ENCODE assay signal across 22 mouse cellular contexts in genomic region chr9:27518031-27518430, GRCm38 (mm10).
DNase-seq lines count a peak whose midpoint lies in the region; ATAC-seq and TF ChIP-seq lines count a peak whose summit lies in the region.
"Had no signal": no experiment of that assay in that cellular context is flagged by ENCODE, and none has a peak within 500 bp of the region (broad histone marks: within the 10 kb centered on the region; RNA-seq: fewer than 3 reads in every experiment).

No protein-coding gene starts in this region.

- peak overlapping the region; percentile 40; the same call in 1 of the 2 replicates for H3K27ac ChIP-seq in forebrain, postnatal 0 days (ENCODE audit: low read depth, low read length)
- no peak overlapping the region for H3K27ac ChIP-seq in forebrain, embryonic 12.5 days
- no peak overlapping the region for H3K27ac ChIP-seq in midbrain, embryonic 14.5 days (replicated peaks; ENCODE audit: low read depth, low read length)
- no peak overlapping the region for H3K27ac ChIP-seq in midbrain, embryonic 15.5 days
- peak overlapping the region; percentile 54; the same call in 1 of the 2 replicates for H3K27ac ChIP-seq in cortical plate, adult 2 months (ENCODE audit: insufficient read depth, low read length)
- H3K27ac ChIP-seq: embryonic facial prominence, embryonic 15.5 days; heart, adult 2 months; heart, embryonic 15.5 days; hindbrain, embryonic 10.5 days; hindbrain, embryonic 14.5 days; intestine, embryonic 15.5 days had no signal

- no peaks in the 10 kb centered on the region for H3K4me1 ChIP-seq in forebrain, postnatal 0 days (ENCODE audit: insufficient read depth)
- no peaks in the 10 kb centered on the region; the same call in 1 of the 2 replicates for H3K4me1 ChIP-seq in forebrain, embryonic 12.5 days
- no peaks in the 10 kb centered on the region for H3K4me1 ChIP-seq in midbrain, embryonic 14.5 days (ENCODE audit: control insufficient read depth, insufficient read depth, low read length)
- 0 out of 2 replicates have a peak, but pooled peaks cover 2% of the 10 kb centered on the region for H3K4me1 ChIP-seq in midbrain, embryonic 15.5 days
- H3K4me1 ChIP-seq in cortical plate, adult 2 months (ENCODE audit: control insufficient read depth, insufficient read depth, low read length) = peaks cover 1% of the 10 kb centered on the region
- H3K4me1 ChIP-seq: embryonic facial prominence, embryonic 15.5 days; heart, embryonic 15.5 days; intestine, embryonic 15.5 days had no signal

- no peak overlapping the region for H3K9ac ChIP-seq in forebrain, postnatal 0 days
- no peak overlapping the region for H3K9ac ChIP-seq in forebrain, embryonic 12.5 days
- no peak overlapping the region for H3K9ac ChIP-seq in midbrain, embryonic 14.5 days (replicated peaks; ENCODE audit: low read length)
- H3K9ac ChIP-seq in midbrain, embryonic 15.5 days = no peak overlapping the region
- H3K9ac ChIP-seq: embryonic facial prominence, embryonic 15.5 days; heart, embryonic 15.5 days; hindbrain, embryonic 14.5 days; intestine, embryonic 15.5 days had no signal

- no peak for TF ChIP-seq POLR2A in cortical plate, adult 2 months (IDR thresholded peaks at IDR 0.05; ENCODE audit: extremely low read depth, insufficient read depth, low read length)

- no peaks in the 10 kb centered on the region for H3K36me3 ChIP-seq in forebrain, postnatal 0 days (ENCODE audit: insufficient read depth)
- no peaks in the 10 kb centered on the region for H3K36me3 ChIP-seq in forebrain, embryonic 12.5 days (replicated peaks)
- H3K36me3 ChIP-seq in midbrain, embryonic 14.5 days (ENCODE audit: control insufficient read depth, insufficient read depth, low read length) = no peaks in the 10 kb centered on the region
- H3K36me3 ChIP-seq in midbrain, embryonic 15.5 days (replicated peaks) = no peaks in the 10 kb centered on the region
- H3K36me3 ChIP-seq: embryonic facial prominence, embryonic 15.5 days; G1E; heart, embryonic 15.5 days; hindbrain, embryonic 10.5 days; intestine, embryonic 15.5 days had no signal

- WGBS in forebrain, postnatal 0 days = 28% methylated on average over 4 of the region's 4 CpGs
- 46% methylated on average over 4 of the region's 4 CpGs for WGBS in forebrain, embryonic 12.5 days
- 52% methylated on average over 4 of the region's 4 CpGs for WGBS in midbrain, embryonic 14.5 days
- WGBS in midbrain, embryonic 15.5 days = 56% methylated on average over 4 of the region's 4 CpGs

- H3K9me3 ChIP-seq in forebrain, postnatal 0 days (ENCODE audit: low read length) = no peaks in the 10 kb centered on the region
- no peaks in the 10 kb centered on the region for H3K9me3 ChIP-seq in forebrain, embryonic 12.5 days
- no peaks in the 10 kb centered on the region for H3K9me3 ChIP-seq in midbrain, embryonic 14.5 days (ENCODE audit: control insufficient read depth, low read length)
- no peaks in the 10 kb centered on the region for H3K9me3 ChIP-seq in midbrain, embryonic 15.5 days
- H3K9me3 ChIP-seq: embryonic facial prominence, embryonic 15.5 days; G1E; heart, embryonic 15.5 days; hindbrain, embryonic 10.5 days; intestine, embryonic 15.5 days had no signal

- no peaks in the 10 kb centered on the region for H3K27me3 ChIP-seq in forebrain, postnatal 0 days (ENCODE audit: insufficient read depth, low read length)
- no peaks in the 10 kb centered on the region for H3K27me3 ChIP-seq in forebrain, embryonic 12.5 days
- no peaks in the 10 kb centered on the region for H3K27me3 ChIP-seq in midbrain, embryonic 14.5 days (ENCODE audit: control insufficient read depth, insufficient read depth, low read length)
- H3K27me3 ChIP-seq in midbrain, embryonic 15.5 days (replicated peaks) = no peaks in the 10 kb centered on the region
- H3K27me3 ChIP-seq: embryonic facial prominence, embryonic 15.5 days; heart, embryonic 15.5 days; intestine, embryonic 15.5 days had no signal

- ATAC-seq in forebrain, postnatal 0 days = peak; percentile 73
- ATAC-seq in forebrain, embryonic 12.5 days (ENCODE audit: low FRiP score) = no peak
- no peak for ATAC-seq in midbrain, embryonic 14.5 days (ENCODE audit: low FRiP score, low TSS enrichment)
- no peak for ATAC-seq in midbrain, embryonic 15.5 days (replicated peaks)
- no peak for ATAC-seq in CD4-positive, CD25-positive, alpha-beta regulatory T cell, adult 4 months
- ATAC-seq: intestine, embryonic 15.5 days had no signal

- peak; percentile 69 for DNase-seq in forebrain, postnatal 0 days
- DNase-seq in midbrain, embryonic 14.5 days = peak; percentile 13
- DNase-seq: adrenal gland, postnatal 10 days; cerebellum, adult 2 months; cerebellum, postnatal 10 days; embryo, embryonic 11 days; gastrocnemius, postnatal 10 days; heart, adult 2 months; heart, postnatal 14 days; kidney, adult 18-20 months had no signal

- no peak for TF ChIP-seq CTCF in forebrain, postnatal 0 days (IDR thresholded peaks at IDR 0.05; ENCODE audit: low read depth)
- TF ChIP-seq CTCF in cortical plate, adult 2 months (IDR thresholded peaks at IDR 0.05; ENCODE audit: extremely low read depth, insufficient read depth, low read length) = no peak

- no peak overlapping the region for H3K4me2 ChIP-seq in forebrain, postnatal 0 days (ENCODE audit: low read depth)
- H3K4me2 ChIP-seq in forebrain, embryonic 12.5 days = no peak overlapping the region
- H3K4me2 ChIP-seq in midbrain, embryonic 14.5 days (ENCODE audit: low read length) = no peak overlapping the region
- H3K4me2 ChIP-seq in midbrain, embryonic 15.5 days = no peak overlapping the region
- H3K4me2 ChIP-seq: embryonic facial prominence, embryonic 15.5 days; heart, embryonic 11.5 days; heart, embryonic 15.5 days; hindbrain, embryonic 14.5 days; intestine, embryonic 15.5 days had no signal

- no peak overlapping the region for H3K4me3 ChIP-seq in forebrain, postnatal 0 days (ENCODE audit: low read depth, low read length)
- H3K4me3 ChIP-seq in forebrain, embryonic 12.5 days (replicated peaks) = no peak overlapping the region
- H3K4me3 ChIP-seq in midbrain, embryonic 14.5 days (replicated peaks; ENCODE audit: low read depth, low read length) = no peak overlapping the region
- no peak overlapping the region for H3K4me3 ChIP-seq in midbrain, embryonic 15.5 days
- no peak overlapping the region for H3K4me3 ChIP-seq in cortical plate, adult 2 months (ENCODE audit: insufficient read depth, low read length)
- H3K4me3 ChIP-seq: embryonic facial prominence, embryonic 15.5 days; erythroblast, embryonic 14.5 days; heart, adult 2 months; heart, embryonic 15.5 days; hindbrain, embryonic 10.5 days; intestine, embryonic 15.5 days had no signal

Comparison
In these comparisons a context has a peak if more than half of its experiments do, and no peak if none do; other contexts are left out.
1. H3K27ac ChIP-seq: peak in forebrain, postnatal 0 days (single experiment) and cortical plate, adult 2 months (single experiment); none in forebrain, embryonic 12.5 days (single experiment), midbrain, embryonic 14.5 days (single experiment) and midbrain, embryonic 15.5 days (single experiment).